Mouse (Mus musculus) CD4-positive, CD25-positive, alpha-beta regulatory T cell, adult 2 months (primary cell): ENCODE measurements around the gene Dab1.

Experiments
- DNase-seq: peaks from one replicate; pipeline ENCODE4 v3.0.0-alpha.2; 2012; ENCODE audit warnings: low read depth, low spot score

Dab1 gene

DNA sequence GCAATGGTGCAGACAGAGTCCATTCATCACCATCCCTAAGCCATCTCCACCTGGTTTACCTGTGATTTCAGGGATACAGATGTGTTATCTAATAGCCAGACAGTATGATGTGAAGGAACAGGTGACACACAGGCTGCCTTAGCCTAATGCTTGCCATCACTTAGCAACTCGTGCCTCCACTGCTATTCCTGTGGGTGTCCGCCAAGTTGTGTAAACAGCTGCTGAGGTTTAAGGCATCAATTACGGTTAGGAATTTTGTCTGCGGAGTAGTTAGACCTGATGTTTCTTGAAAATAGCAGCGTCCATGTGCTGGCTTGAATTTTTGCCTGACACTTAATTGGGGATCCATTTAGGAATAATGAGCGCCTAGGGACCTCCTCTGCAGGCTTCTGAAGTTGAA is 487.1 kb downstream of the Dab1 start:
- DNase-seq, result no peak

DNA sequence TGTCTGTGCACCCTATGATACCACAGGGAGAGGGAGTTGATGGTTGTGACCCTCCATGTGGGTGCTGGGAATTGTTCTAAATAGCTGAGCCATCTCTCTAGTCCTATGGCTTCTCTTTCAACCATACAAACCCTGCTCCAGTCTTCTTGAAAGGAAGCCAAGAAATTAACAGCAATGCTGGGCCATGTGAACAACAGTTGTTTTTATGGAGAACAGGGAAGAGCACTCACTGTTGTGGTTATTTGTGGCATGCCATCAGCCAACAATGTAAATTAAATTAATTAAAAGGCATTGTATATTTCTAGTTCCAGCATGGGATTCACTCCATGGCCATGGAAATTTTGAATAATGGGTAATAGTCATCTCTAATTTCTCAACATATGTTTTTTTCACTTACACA is 492.5 kb downstream of the Dab1 start:
- no peak for DNase-seq

DNA sequence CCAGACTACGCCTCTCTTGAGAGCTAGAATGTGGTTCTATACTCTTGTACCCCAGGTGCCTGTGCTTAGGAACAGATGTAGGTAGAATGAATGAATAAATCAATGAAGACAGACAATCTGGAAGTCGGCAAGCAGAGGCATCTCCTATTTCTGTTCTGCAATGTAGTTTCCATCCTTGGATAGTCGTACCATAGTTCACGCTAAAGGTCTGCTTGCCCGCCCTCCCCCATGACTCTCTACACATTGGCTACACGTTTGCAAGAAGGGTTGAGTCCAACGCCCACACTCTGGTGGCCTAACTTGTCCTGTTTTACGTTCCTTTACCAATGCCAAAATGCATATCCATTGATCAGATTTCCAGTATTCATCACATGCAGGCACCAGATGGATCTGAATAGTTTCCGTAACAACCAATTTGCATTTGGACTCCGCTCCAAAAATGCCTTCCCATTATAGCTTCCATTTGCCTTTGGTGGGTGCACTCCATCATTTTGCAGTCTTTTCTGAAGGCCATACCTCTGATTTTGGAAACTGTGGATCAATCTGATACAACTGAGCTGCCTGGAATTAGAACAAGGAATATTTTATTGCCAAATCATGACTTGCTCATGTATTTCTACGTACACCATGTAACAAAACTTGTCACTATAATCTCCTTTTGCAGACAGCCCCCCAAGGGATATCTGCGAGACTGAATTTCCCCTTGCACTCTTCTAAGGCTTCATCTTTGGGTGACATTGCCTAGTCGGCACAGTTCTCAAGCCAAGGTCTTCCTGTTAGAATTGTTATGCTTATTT is 494.2 kb downstream of the Dab1 start:
- no peak for DNase-seq

- no peak for DNase-seq
Measured at GRCm38 (mm10) chr4:104114006-104114361, 494.8 kb downstream of the Dab1 start.

DNA sequence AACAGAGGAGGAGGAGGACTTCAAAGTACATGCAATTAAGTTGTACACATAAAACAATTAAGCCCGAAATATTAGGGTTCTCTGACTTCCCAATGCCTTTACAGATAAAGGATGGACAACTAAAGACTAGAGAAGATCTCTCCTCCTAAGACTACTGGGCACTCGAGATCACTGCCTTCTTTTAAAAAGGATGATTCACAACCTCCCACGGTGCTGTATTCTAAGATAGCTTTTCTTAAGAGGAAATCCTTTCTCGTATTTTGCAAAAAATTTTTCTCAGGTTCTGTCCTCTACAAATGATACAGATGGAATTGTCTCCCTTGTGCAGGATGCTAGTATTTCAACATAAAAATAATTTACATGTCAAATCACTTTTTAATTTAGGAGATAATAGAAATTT is 500.9 kb downstream of the Dab1 start:
- DNase-seq, result no peak

- DNase-seq, result no peak
Measured at GRCm38 (mm10) chr4:104121959-104122358, 502.8 kb downstream of the Dab1 start.

GRCm38 (mm10) chr4:104122364-104122763 is 503.2 kb downstream of the Dab1 start:
- DNase-seq, result no peak

GRCm38 (mm10) chr4:104153637-104154036 is 534.5 kb downstream of the Dab1 start:
- no peak for DNase-seq

- no peak for DNase-seq
Measured at GRCm38 (mm10) chr4:104178067-104178466, 558.9 kb downstream of the Dab1 start.

DNA sequence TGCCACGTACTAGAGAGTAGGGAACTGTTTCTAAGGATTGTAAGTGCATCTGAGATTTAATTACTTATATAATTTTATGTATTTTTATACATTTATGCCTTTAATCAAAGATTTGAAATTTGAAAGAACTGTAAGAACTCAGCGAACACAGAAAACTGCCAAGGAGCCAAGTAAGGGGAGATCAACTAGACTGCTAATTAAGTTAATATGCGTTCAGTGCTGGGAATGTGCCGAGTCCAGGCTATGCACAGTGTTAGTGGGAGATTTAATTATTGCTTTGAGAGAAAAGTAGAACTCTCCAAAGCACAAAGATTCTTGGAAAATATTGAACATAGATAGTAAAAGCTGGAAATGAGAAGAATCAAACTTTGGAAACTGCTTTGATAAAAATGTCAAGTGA is 567.2 kb downstream of the Dab1 start:
- DNase-seq, result no peak

GRCm38 (mm10) chr4:104198635-104199034 is 579.5 kb downstream of the Dab1 start:
- DNase-seq, result no peak

DNA sequence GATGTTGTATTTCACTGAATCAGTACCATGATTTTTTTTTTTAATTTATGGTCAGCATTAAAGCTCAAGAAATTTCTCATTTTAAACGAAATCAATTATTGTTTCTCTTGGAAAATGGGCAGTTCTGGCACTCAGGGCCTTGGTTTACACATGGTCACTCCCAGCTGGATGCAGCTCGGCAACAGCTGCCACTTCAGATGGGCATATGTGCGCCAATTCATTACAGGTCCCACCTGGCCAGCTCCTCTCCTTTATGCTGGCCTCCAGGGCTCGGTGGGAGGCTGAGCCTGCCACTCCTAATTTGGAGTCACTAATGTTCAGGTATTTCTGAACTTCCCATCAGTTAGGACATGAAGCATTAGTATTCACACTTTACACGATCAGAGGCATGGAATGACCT is 582.5 kb downstream of the Dab1 start:
- no peak for DNase-seq

GRCm38 (mm10) chr4:104204047-104204446 is 584.9 kb downstream of the Dab1 start:
- DNase-seq, result no peak

DNA sequence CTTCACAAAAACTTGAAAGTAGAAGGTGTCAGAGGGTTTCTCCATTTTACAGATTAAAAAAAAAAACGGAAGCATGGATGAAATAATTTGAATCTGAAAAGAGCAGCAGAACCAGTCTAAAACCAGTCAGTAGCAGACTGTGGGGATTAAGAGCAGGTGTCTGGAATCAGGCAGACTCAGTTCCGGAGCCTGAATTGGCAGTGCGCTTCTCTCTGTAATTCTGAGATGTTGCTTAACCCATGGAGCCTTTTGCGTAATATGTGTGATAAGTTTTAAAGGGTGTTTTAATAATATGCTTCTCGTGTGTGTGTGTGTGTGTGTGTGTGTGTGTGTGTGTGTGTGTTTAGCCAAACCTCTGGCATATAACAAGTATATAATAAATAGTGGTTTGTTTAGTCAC is 587.5 kb downstream of the Dab1 start:
- no peak for DNase-seq

GRCm38 (mm10) chr4:104209081-104209480 is 589.9 kb downstream of the Dab1 start:
- no peak for DNase-seq

GRCm38 (mm10) chr4:104210796-104211195 is 591.6 kb downstream of the Dab1 start:
- no peak for DNase-seq

- DNase-seq, result no peak
Measured at GRCm38 (mm10) chr4:104211531-104212455, 592.6 kb downstream of the Dab1 start.

GRCm38 (mm10) chr4:104214724-104215123 is 595.6 kb downstream of the Dab1 start:
- no peak for DNase-seq

- DNase-seq, result no peak
Measured at GRCm38 (mm10) chr4:104217336-104217735, 598.2 kb downstream of the Dab1 start.

GRCm38 (mm10) chr4:104218765-104219164 is 599.6 kb downstream of the Dab1 start:
- DNase-seq, result no peak

GRCm38 (mm10) chr4:104220099-104220498 is 600.9 kb downstream of the Dab1 start:
- DNase-seq, result no peak

- no peak for DNase-seq
Measured at GRCm38 (mm10) chr4:104229296-104229695, 610.1 kb downstream of the Dab1 start.

DNA sequence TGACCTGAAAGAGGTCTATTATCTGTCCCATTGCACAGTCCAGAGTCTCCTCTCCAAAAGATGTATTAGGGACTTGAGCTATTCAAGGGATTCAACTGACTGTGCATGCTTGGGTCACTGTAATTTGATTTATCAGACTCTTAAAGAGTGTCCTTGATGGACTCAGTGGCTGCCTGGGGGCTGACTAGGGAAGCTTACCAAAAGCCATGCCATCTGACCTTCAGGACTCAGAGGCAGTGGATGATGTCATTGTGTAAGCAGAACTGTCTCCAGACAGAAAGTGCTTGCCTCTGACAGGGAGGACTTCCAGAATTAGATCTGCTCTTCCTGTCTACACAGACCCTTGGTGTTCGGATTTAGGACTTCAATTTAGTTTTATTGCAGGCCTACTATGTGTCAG is 627.3 kb downstream of the Dab1 start:
- no peak for DNase-seq
